In genomic region chr11:31885765-31886164, GRCm38 (mm10) we compare ENCODE assay signal across 28 mouse cellular contexts. TPM values are rescaled to one million over a fixed set of nuclear protein-coding genes. Genes with fewer than 3 reads are reported as not detected.
A peak's percentile ranks its signal among the peaks of the same experiment; 100 is the strongest.
DNase-seq lines count a peak whose midpoint lies in the region; ATAC-seq and TF ChIP-seq lines count a peak whose summit lies in the region.
"Had no signal": no experiment of that assay in that cellular context is flagged by ENCODE, and none has a peak within 500 bp of the region (broad histone marks: within the 10 kb centered on the region; RNA-seq: fewer than 3 reads in every experiment).

No protein-coding gene starts in this region.

- no peak for DNase-seq in kidney, adult 2 months
- no peak for DNase-seq in kidney, adult 9 months
- DNase-seq in kidney, postnatal 14 days: peak; percentile 12
- no peak for DNase-seq in kidney, adult 18-20 months
- no peak for DNase-seq in liver, postnatal 0 days
- no peak for DNase-seq in thymus, postnatal 25 days
- DNase-seq: adrenal gland, postnatal 10 days; B cell, adult 2 months; cerebellum, adult 11 months; cerebellum, adult 2 months; cerebellum, adult 9-11 months; cerebellum, postnatal 25 days; forebrain, postnatal 0 days; gastrocnemius, postnatal 36 days; heart, adult 2 months; heart, postnatal 14 days; heart, postnatal 4 days had no signal

- H3K4me2 ChIP-seq in liver, postnatal 0 days (ENCODE audit: low read depth, low read length): no peak overlapping the region
- H3K4me2 ChIP-seq: embryonic facial prominence, embryonic 12.5 days; embryonic facial prominence, embryonic 15.5 days; heart, embryonic 13.5 days; hindbrain, embryonic 14.5 days had no signal

- no peak for TF ChIP-seq CTCF in kidney, adult 2 months (conservative IDR thresholded peaks at IDR 0.05; ENCODE audit: insufficient read depth, insufficient read length, low read depth, low read length)
- TF ChIP-seq CTCF in liver, postnatal 0 days (IDR thresholded peaks at IDR 0.05; ENCODE audit: low read depth): no peak

- peaks cover 2% of the 10 kb centered on the region; the same call in 1 of the 2 replicates for H3K36me3 ChIP-seq in kidney, adult 2 months (ENCODE audit: control insufficient read depth, insufficient read depth, low read length)
- peaks cover 98% of the 10 kb centered on the region for H3K36me3 ChIP-seq in megakaryocyte, embryonic 14.5 days (replicated peaks; ENCODE audit: low read length)
- peaks cover 81% of the 10 kb centered on the region for H3K36me3 ChIP-seq in liver, postnatal 0 days (replicated peaks; ENCODE audit: insufficient read depth, low read length)
- H3K36me3 ChIP-seq: embryonic facial prominence, embryonic 12.5 days; embryonic facial prominence, embryonic 15.5 days had no signal

- 25% methylated on average over 1 of the region's 1 CpGs for WGBS in kidney, adult 2 months
- 54% methylated on average over 1 of the region's 1 CpGs for WGBS in liver, postnatal 0 days (ENCODE audit: insufficient replicate concordance)

- no peaks in the 10 kb centered on the region for H3K9me3 ChIP-seq in megakaryocyte, embryonic 14.5 days
- H3K9me3 ChIP-seq in liver, postnatal 0 days (ENCODE audit: low read length): no peaks in the 10 kb centered on the region
- H3K9me3 ChIP-seq: embryonic facial prominence, embryonic 12.5 days; embryonic facial prominence, embryonic 15.5 days; G1E; heart, embryonic 10.5 days; heart, embryonic 13.5 days had no signal

- H3K4me3 ChIP-seq in kidney, adult 2 months (ENCODE audit: insufficient read depth, low read depth, low read length): no peak overlapping the region
- H3K4me3 ChIP-seq in megakaryocyte, embryonic 14.5 days (replicated peaks): peak overlapping the region; percentile 54
- H3K4me3 ChIP-seq in liver, postnatal 0 days (ENCODE audit: low read depth, low read length): no peak overlapping the region
- H3K4me3 ChIP-seq: embryonic facial prominence, embryonic 12.5 days; embryonic facial prominence, embryonic 15.5 days; heart, adult 2 months; heart, embryonic 10.5 days; heart, embryonic 13.5 days had no signal

- no peaks in the 10 kb centered on the region for H3K27me3 ChIP-seq in kidney, adult 2 months (replicated peaks; ENCODE audit: control insufficient read depth, insufficient read depth, low read length)
- H3K27me3 ChIP-seq in megakaryocyte, embryonic 14.5 days (replicated peaks): no peaks in the 10 kb centered on the region
- no peaks in the 10 kb centered on the region for H3K27me3 ChIP-seq in liver, postnatal 0 days (ENCODE audit: insufficient read depth, low read length)
- H3K27me3 ChIP-seq: CH12.LX; embryonic facial prominence, embryonic 12.5 days; embryonic facial prominence, embryonic 15.5 days; heart, embryonic 13.5 days; Patski had no signal

- no peak overlapping the region for H3K9ac ChIP-seq in liver, postnatal 0 days (replicated peaks)
- H3K9ac ChIP-seq: embryonic facial prominence, embryonic 12.5 days; embryonic facial prominence, embryonic 15.5 days; forebrain, postnatal 0 days; heart, embryonic 13.5 days; hindbrain, embryonic 14.5 days had no signal

- no peak for TF ChIP-seq EP300 in liver, postnatal 0 days (IDR thresholded peaks at IDR 0.05; ENCODE audit: low read depth)

- peaks cover 25% of the 10 kb centered on the region for H3K4me1 ChIP-seq in kidney, adult 2 months (ENCODE audit: control insufficient read depth, insufficient read depth, low read length)
- H3K4me1 ChIP-seq in megakaryocyte, embryonic 14.5 days: peaks cover 81% of the 10 kb centered on the region
- H3K4me1 ChIP-seq in liver, postnatal 0 days (ENCODE audit: insufficient read depth): peaks cover 39% of the 10 kb centered on the region
- H3K4me1 ChIP-seq: embryonic facial prominence, embryonic 12.5 days; embryonic facial prominence, embryonic 15.5 days had no signal

- TF ChIP-seq POLR2A in kidney, adult 2 months (IDR thresholded peaks at IDR 0.05; ENCODE audit: low read depth, low read length): no peak

- peak overlapping the region; percentile 60 for H3K27ac ChIP-seq in kidney, adult 2 months (ENCODE audit: insufficient read depth, low read depth, low read length)
- no peak overlapping the region for H3K27ac ChIP-seq in liver, postnatal 0 days (ENCODE audit: low read depth)
- H3K27ac ChIP-seq: embryonic facial prominence, embryonic 12.5 days; embryonic facial prominence, embryonic 15.5 days; heart, adult 2 months; heart, embryonic 10.5 days; heart, embryonic 13.5 days; hindbrain, embryonic 14.5 days had no signal

- ATAC-seq in megakaryocyte, adult 5-6 weeks (ENCODE audit: poor library complexity, severe bottlenecking): no peak
- peak; percentile 66 for ATAC-seq in liver, postnatal 0 days
- ATAC-seq: forebrain, embryonic 14.5 days; forebrain, postnatal 0 days; Patski had no signal

RNA-seq across cellular contexts. Expression of gene Cpeb4, which starts 13.8 kb away (rescaled TPM):
- 27.2 and 30.0 TPM in 2 replicates for polyA plus RNA-seq in kidney, adult 2 months (2012; rRNA removed)
- polyA plus RNA-seq in megakaryocyte, embryonic 14.5 days (2012; ENCODE audit: insufficient read depth, low replicate concordance): 3.9 and 4.8 TPM in 2 replicates
- total RNA-seq in megakaryocyte, adult 5-6 weeks (2015): 25.3 and 27.1 TPM in 2 replicates
- 17.7 and 22.8 TPM in 2 replicates for total RNA-seq in megakaryocyte, adult 5-6 weeks (2017)
- polyA plus RNA-seq in liver, postnatal 0 days (2015; fragmentation: Nextera tagmentation; extraction: Ambion mirVana): 7.0 and 10.0 TPM in 2 replicates
